Mouse (Mus musculus) CD4-positive naive resting alpha-beta T cell, adult 57 days (primary cell): ENCODE results near the gene Hyal1. TPM values are rescaled to one million over a fixed set of nuclear protein-coding genes. Genes with fewer than 3 reads are reported as not detected.

ENCODE experiments used
- total RNA-seq: library from RNA; stranded (reverse); gene quantifications from one replicate; pipeline ENCODE4 v1.2.4, GENCODE M21; 2023

The Hyal1 gene
- total RNA-seq, result 2.0 TPM

DNA sequence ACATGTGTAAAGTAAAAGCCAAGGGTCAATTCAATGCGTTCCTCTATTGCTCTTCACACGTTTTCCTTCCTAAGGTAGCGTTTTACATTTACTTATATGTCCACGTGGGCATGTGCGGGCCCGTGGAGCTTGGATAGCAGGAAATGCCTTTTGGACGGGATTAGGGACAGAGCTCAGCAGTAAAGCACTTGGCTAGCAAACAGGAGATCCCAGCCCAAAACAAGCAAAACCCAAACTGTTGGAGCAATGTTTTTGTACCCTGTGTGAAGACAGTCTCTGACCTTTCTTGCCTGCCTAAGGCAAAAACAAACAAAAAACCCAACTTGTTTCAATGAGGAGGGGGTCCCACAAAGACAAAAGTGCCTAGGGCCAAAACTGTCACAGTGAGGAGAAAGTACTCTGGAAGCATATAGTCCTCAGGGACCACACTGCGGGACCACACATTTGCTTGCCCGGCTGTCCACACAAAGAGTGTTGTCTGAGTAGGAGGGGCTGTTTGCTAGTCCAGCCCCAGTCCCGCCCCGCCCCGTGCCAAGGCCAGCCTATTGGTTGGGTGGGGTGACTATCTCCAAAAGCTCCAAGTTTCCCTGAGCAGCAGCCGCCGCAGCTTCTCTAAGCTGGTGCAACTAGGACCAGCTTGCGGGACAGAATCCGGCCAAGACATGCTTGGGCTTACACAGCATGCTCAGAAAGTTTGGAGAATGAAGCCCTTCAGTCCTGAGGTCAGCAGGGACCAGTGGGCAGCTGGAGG, at the start of gene Hyal1:
Gene Hyal1 (plus strand): TSS at position 571 of the 751 bp plus-strand sequence.

DNA sequence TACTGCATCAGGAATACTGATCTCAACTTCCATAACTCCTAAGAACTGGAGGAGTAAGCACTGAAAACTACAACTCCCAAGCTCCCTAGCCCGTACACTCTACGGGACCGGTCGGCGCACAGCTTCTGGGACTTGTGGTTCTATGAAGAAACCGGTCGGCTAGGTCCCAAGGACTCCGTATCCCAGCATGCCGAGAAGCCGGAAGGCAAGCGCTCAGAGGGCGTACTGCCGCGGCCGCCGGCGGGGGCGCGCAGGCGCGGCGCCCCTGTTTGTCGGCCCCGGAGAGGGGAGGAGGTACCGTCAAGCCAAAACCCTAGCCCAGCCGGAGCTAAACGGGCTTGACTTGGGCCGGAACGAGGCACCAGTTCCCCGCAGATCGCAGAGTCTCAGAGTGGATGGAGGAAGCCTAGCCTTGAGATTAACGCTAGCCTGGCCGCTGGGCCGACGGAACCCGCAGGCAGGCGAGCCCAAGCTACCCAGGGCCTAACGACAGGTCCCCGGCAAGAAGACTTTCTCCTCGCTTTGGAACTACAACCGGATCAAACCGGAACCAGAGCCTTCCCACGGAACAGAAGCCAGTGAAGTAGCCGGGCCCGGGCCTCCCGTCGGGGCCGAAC, 42.8 kb upstream of the Hyal1 start, which contains the start of gene Tmem115:
Gene Tmem115 (plus strand): TSS at position 155 of the 617 bp plus-strand sequence.

DNA sequence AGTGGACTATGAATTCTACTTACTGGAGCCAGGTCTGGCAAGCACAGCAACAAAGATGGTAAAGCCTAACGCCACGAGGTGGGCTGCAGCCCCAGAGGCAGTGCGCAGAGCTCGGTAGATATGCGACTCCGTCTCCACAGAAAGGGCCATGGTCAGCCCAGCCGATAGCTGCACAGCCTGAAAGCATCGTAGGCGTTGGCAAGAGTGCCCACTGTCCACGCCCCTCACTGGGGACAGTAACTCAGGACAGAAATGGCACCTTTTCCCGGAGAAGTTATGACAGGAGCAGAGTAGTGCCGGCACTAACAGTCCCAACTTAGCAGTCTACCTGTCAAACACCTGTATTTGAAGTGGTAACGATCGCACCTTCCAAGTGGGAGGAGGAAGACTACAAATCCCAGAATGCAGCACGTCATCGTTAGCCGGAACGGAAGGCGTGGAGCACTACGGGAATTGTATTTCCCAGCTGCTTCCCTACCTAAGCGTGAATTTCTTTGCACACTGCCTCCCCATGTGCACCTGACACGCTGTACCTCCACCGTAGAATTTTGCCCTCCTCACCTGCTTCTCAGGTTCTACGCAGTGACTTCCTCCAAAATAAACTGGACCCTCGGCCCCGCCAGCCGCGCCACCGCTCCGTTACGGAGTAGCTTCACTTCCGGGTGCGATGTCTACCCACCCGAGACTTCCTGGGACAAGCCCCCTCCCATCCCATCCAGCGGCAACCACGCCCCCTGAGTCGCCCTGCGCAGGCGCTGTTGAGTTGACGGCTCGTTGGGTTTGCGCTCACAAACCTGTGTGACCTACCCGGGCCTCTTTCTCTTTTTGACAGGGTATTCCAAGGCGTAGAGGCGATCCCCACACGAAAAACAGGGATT, 35.0 kb upstream of the Hyal1 start, which contains the start of the genes Cyb561d2 and Nprl2:
Gene Cyb561d2 (minus strand): TSS at position 720 of the 878 bp plus-strand sequence.
Gene Nprl2 (plus strand): TSS at position 753 of the 878 bp plus-strand sequence.

DNA sequence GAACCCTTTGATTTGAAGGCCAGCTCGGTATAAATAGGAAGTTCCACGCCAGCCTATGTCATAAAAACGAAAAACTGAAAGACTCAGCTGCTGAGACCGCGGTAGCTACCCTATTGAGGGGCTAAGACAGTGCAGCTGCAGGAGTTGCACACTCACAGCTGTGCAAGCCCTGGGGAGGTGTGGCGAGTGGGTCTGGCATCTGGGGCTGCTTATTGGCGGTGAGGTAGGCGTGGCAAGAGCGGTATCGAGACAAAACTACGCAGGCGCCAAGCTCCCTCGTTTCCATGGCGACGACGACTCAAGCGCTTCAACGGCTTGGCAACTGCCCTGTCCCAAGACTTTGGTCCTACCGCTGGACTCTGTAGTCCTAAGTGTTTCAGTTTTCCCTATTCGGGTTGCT, 29.7 kb upstream of the Hyal1 start, which contains the start of gene Zmynd10:
Gene Zmynd10 (plus strand): TSS at position 273 of the 400 bp plus-strand sequence.

DNA sequence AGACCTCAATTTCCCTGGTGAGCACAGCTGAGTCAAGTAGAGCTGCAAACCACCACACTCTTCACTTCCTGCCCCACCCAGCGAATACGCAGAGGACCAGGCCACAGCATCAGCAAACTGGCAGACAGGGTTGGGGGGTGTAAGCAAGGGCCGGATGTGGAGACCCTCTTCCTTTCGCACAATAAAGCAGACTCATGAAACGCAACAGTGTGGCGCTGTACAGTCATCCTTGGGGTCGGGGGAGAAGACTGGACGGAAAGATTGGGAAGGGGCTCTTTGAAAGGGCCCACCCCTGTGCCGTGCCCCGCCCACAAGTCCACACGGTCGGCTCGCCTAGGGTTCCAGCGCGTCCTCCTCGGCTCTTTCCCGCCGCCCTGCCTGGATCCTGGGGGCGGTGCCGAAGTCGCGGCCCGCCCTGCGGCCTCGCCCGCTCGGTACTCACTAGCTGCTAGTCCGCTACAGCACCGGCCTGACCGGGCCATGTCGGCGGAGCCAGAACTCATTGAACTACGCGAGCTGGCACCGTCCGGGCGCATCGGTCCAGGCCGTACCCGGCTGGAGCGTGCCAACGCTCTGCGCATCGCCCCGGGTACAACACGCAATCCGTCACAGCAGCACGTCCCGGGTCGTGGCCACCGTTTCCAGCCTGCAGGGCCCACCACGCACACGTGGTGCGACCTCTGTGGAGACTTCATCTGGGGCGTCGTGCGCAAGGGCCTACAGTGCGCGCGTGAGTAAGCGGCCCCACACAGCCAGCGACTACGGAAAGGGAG, 25.4 kb upstream of the Hyal1 start, which contains the start of gene Rassf1:
Gene Rassf1 (plus strand): TSS at position 439 of the 773 bp plus-strand sequence.

DNA sequence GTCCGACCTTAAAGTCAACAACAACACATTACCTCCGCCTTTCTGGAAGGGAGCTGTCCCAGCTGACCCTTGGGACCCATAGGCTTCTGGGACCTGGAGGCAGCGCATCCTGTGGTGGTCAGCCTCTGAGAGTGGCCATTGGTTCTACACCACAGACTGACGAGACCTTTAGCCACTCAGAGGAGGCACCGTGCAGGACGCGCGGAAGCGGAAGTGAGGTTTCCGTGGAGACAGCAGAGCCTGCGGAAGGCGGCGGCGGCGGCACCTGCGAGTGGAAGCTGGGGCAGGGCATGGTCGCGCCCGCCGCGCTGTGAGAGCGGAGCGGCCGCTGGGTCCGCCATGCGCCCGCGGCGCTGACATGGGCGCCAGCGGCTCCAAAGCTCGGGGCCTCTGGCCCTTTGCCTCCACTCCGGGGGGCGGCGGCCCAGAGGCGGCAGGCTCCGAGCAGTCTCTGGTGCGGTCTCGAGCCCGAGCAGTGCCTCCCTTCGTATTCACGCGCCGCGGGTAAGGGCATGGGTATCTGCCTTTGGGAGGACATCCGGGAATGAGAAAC, 13.6 kb upstream of the Hyal1 start, which contains the start of gene Tusc2:
Gene Tusc2 (plus strand): TSS at position 227 of the 553 bp plus-strand sequence.

DNA sequence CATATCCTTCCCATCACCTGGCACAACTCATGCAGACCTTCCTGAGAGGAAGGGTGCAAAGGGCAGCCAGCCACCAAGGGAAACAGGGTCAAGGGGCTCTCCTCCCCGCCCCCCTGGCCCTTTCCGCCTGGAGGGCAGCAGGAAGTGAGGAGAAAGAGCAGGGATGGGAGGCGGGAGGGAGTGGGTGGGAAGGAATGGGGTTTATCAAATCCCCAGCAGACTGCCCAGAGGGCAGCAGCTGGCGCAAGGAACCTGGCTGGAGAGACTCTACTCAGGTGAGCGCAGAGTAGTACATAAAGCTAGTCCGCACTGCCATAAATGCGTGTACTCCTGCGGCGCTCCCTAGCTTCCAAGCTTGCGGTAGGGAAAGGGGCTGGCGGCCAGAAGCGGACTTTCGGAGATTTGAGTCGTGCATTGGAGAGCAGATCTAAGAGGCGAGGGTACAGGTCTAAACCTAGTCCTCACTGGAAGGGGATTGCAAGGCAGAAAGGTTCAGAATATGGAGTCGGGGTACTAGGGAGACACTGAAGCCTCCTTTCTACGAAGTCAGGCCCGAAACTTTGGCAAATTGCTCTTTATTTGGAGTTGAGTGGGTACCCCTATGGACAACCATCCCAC, 8.9 kb upstream of the Hyal1 start, which contains the start of gene Hyal2:
Gene Hyal2 (plus strand): TSS at position 244 of the 618 bp plus-strand sequence.

DNA sequence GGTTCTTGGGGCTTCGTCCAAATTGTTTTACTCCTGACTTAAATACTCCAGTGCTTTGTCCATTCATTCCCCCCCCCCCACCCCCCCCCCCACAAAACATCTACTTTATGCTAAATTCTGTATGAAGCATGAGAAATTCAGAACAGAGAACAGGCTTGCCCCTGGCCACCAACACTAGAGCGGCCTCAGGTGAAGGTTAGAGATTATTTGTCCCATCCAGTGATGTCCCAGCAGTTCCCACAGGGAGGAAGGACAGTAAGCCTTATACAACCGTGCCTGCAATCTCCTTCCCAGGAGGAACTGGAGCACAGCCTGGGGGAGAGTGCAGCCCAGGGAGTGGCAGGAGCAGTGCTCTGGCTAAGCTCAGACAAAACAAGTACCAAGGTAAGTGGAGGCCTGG, 1.9 kb downstream of the Hyal1 start, which contains the start of gene Naa80:
Gene Naa80 (plus strand): TSS at position 301 of the 400 bp plus-strand sequence.

DNA sequence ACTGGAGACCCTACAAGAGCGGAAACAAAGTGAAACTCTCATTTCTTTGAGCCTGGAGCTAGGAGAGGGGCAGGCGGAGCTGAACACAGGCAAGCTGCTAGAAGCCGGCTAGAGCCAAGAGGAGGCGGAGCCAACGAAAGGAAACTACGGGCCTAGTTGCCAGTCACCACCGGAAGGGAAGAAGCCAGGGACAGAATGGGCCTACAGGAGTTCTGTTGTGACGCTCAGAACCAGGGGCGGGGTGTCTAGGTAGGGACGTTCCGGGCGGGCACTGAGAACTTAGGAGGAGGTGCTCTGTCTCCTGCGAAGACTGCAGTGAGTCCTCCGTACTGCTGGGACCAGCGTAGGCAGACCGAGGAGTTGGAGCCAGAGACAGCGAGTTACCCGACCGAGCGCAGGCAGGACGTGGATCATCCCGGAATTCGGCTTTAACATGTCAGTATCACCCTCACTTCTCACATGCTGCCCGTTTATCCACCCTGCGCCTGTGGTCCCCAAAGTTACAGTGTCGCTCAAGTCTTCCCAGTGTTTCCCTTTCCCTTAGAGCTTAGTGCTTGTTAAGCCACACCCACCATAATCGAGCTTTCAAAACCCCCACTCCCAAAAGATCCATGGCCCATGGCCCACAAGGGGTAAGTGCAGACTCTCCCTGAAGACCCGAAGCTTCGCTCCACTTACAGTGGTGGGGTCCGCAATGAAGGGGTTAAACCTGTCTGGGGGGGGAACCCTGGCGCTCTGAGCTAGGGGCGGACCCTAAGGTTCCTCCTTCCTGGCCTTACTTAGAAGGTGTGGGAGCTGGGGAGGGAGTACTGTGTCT, 4.0 kb downstream of the Hyal1 start, which contains the start of gene Hyal3:
Gene Hyal3 (plus strand): TSS at position 318 of the 817 bp plus-strand sequence.

DNA sequence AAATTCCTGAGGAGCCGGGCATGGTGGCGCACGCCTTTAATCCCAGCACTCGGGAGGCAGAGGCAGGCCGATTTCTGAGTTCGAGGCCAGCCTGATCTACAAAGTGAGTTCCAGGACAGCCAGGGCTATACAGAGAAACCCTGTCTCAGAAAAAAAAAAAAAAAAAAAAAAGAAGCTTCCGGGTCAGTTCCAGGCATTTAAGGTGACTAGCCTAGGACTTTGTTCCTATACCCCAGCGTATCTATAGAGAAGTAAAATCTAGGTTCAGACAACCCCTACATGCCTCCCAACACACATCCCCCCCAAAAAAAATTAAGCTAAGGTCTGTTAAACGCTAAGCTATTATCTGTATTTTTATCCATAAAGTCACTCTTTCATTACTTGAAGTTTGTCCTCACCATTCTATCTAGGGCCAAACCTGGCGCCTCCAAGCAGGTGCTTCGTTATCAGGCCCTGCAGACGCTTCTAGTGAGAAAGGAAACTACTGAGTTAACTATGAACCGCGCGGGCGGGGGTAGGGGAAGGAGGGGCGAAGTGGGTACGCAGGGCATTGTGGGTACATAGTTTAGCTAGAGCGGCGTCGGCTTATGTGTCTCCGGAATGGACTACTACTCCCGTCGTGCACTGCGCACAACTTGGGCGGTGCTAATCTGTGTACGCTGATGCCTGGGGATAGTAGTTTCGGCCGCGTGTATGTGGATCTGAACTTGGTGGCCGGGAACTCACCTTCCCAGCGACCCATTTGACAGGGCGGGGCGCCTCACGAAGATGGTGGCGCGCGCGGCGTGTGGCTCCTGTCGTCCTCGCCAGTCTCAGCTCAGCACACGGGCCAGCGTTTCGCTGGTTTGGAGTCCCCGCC, 10.5 kb downstream of the Hyal1 start, which contains the start of gene Ifrd2:
Gene Ifrd2 (plus strand): TSS at position 669 of the 859 bp plus-strand sequence.

DNA sequence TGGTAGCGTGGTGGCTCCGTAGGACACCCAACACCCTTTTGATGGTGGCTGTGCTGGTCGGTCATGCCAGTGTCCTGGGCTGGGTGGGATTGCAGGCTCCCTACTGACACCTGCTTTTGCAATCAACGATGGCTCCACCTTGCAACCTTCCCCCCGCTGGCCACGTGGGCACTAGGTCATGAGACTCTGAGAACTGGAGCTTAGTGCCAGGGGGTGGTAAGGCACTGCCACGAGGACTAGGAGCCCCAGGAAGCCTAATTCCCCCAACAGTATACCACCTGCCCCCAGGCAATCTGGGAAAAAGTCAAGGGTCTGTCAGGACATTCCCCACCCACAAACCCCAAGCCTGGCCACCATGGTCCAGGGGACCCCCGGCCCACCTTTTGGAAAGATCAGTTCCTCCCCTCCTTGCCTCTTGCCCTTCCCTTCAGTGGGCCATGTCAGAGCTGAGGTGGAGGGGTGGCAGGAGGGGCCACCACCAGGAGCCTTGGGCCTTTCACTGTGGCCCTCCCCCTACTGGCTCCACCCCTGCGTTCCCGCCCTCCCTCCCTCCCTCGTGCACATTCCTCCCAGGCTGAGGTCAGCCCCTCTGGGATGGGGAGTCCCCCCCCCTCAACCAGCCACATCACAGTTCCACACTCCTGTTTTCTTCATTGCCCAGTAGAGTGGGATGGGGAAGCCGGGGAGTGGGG, 32.2 kb downstream of the Hyal1 start, which contains the start of gene Sema3b:
Gene Sema3b (minus strand): TSS at position 489 of the 692 bp plus-strand sequence.

Other genes with a start within 250 kb of the Hyal1 start
- 10.0 TPM for gene Hemk1, start 238.6 kb upstream of the Hyal1 start, total RNA-seq
- gene 6430571L13Rik, start 236.3 kb upstream of the Hyal1 start, total RNA-seq, result 0.65 TPM
- 3.4 TPM for gene Cacna2d2, start 177.3 kb upstream of the Hyal1 start, total RNA-seq
- 28.2 TPM for gene Tmem115, start 43.0 kb upstream of the Hyal1 start, total RNA-seq
- gene Cyb561d2, start 34.7 kb upstream of the Hyal1 start, total RNA-seq, result 14.7 TPM
- gene Nprl2, start 34.7 kb upstream of the Hyal1 start, total RNA-seq, result 28.5 TPM
- gene Zmynd10, start 29.6 kb upstream of the Hyal1 start, total RNA-seq, result 0.86 TPM
- 76.0 TPM for gene Rassf1, start 25.4 kb upstream of the Hyal1 start, total RNA-seq
- 16.4 TPM for gene Tusc2, start 13.7 kb upstream of the Hyal1 start, total RNA-seq
- 2.3 TPM for gene Hyal2, start 9.0 kb upstream of the Hyal1 start, total RNA-seq
- 9.3 TPM for gene Naa80, start 2.0 kb downstream of the Hyal1 start, total RNA-seq
- gene Hyal3, start 3.9 kb downstream of the Hyal1 start, total RNA-seq, result 1.7 TPM
- 42.1 TPM for gene Ifrd2, start 10.7 kb downstream of the Hyal1 start, total RNA-seq
- 0.83 TPM for gene Sema3b, start 32.3 kb downstream of the Hyal1 start, total RNA-seq
- gene Gnai2, start 58.4 kb downstream of the Hyal1 start, total RNA-seq, result 494 TPM
- not detected for gene Slc38a3, start 92.6 kb downstream of the Hyal1 start, total RNA-seq
- gene Gnat1, start 102.8 kb downstream of the Hyal1 start, total RNA-seq, result 1.4 TPM
- gene Sema3f, start 133.5 kb downstream of the Hyal1 start, total RNA-seq, result 2.0 TPM
- gene Rbm5, start 194.1 kb downstream of the Hyal1 start, total RNA-seq, result 262 TPM